Comparison of ENCODE assay signal across 23 mouse cellular contexts in genomic region chr6:49893113-49893512, GRCm38 (mm10).
DNase-seq lines count a peak whose midpoint lies in the region; ATAC-seq lines count a peak whose summit lies in the region.
"Had no signal": no experiment of that assay in that cellular context is flagged by ENCODE, and none has a peak within 500 bp of the region (broad histone marks: within the 10 kb centered on the region; RNA-seq: fewer than 3 reads in every experiment).

No protein-coding gene starts in this region.

- H3K27me3 ChIP-seq in heart, embryonic 11.5 days (ENCODE audit: control insufficient read depth, insufficient read depth, low read length): no peaks in the 10 kb centered on the region
- H3K27me3 ChIP-seq in heart, embryonic 16.5 days (ENCODE audit: control insufficient read depth, insufficient read depth, low read length): no peaks in the 10 kb centered on the region
- H3K27me3 ChIP-seq: forebrain, embryonic 13.5 days; Patski had no signal

- DNase-seq in heart, adult 11 months: peak; percentile 61
- no peak for DNase-seq in heart, postnatal 25 days (ENCODE audit: low spot score)
- peak; percentile 4 for DNase-seq in 3T3-L1 (ENCODE audit: low read depth, low spot score)
- peak; percentile 25 for DNase-seq in Muller cell, postnatal 12 days (ENCODE audit: inconsistent ontology term)
- DNase-seq in layer of hippocampus, adult 18-20 months (ENCODE audit: low spot score in 2 of 2): no peak
- DNase-seq: adrenal gland, postnatal 10 days; adrenal gland, postnatal 36 days; cerebellum, adult 18-20 months; cerebellum, adult 9-10 months; cerebellum, postnatal 14 days; gastrocnemius, postnatal 10 days; gastrocnemius, postnatal 36 days; kidney, adult 18-20 months had no signal

- no peak overlapping the region for H3K4me2 ChIP-seq in heart, embryonic 11.5 days
- H3K4me2 ChIP-seq in heart, embryonic 16.5 days (ENCODE audit: low read depth, low read length): no peak overlapping the region
- H3K4me2 ChIP-seq: forebrain, embryonic 13.5 days; hindbrain, embryonic 14.5 days had no signal

- no peak overlapping the region for H3K27ac ChIP-seq in heart, embryonic 11.5 days (ENCODE audit: low read depth, low read length)
- H3K27ac ChIP-seq in heart, embryonic 16.5 days (ENCODE audit: low read length): no peak overlapping the region
- H3K27ac ChIP-seq: forebrain, embryonic 10.5 days; forebrain, embryonic 13.5 days; hindbrain, embryonic 14.5 days; hindbrain, postnatal 0 days had no signal

- H3K36me3 ChIP-seq in heart, embryonic 11.5 days (ENCODE audit: control insufficient read depth, insufficient read depth, low read length): no peaks in the 10 kb centered on the region
- H3K36me3 ChIP-seq in heart, embryonic 16.5 days (ENCODE audit: control insufficient read depth, insufficient read depth): no peaks in the 10 kb centered on the region
- H3K36me3 ChIP-seq: forebrain, embryonic 10.5 days had no signal

- ATAC-seq in heart, embryonic 11.5 days (replicated peaks; ENCODE audit: insufficient number of reproducible peaks, low FRiP score, low TSS enrichment): no peak
- ATAC-seq in heart, embryonic 16.5 days (replicated peaks; ENCODE audit: extremely low read depth, insufficient read depth, low FRiP score): peak; percentile 49
- ATAC-seq: forebrain, embryonic 13.5 days; forebrain, embryonic 16.5 days; hindbrain, postnatal 0 days; inflammation-experienced regulatory T-cells, adult 6 months; intestine, embryonic 16.5 days; Patski had no signal

- H3K9me3 ChIP-seq in heart, embryonic 11.5 days (replicated peaks; ENCODE audit: control insufficient read depth, low read length): peaks cover 5% of the 10 kb centered on the region; the same call in 1 of the 2 replicates
- H3K9me3 ChIP-seq in heart, embryonic 16.5 days (replicated peaks; ENCODE audit: control insufficient read depth, low read length): peaks cover 10% of the 10 kb centered on the region

- no peak overlapping the region for H3K4me3 ChIP-seq in heart, embryonic 11.5 days (ENCODE audit: low read depth, low read length)
- H3K4me3 ChIP-seq in heart, embryonic 16.5 days (ENCODE audit: low read length): no peak overlapping the region
- H3K4me3 ChIP-seq: forebrain, embryonic 10.5 days; forebrain, embryonic 13.5 days had no signal

- 67% methylated on average over 7 of the region's 7 CpGs for WGBS in heart, embryonic 11.5 days (ENCODE audit: insufficient replicate concordance)
- 62% methylated on average over 7 of the region's 7 CpGs for WGBS in heart, embryonic 16.5 days

- no peak overlapping the region for H3K9ac ChIP-seq in heart, embryonic 11.5 days (ENCODE audit: low read depth, low read length)
- H3K9ac ChIP-seq in heart, embryonic 16.5 days (ENCODE audit: low read length): no peak overlapping the region
- H3K9ac ChIP-seq: forebrain, embryonic 13.5 days; hindbrain, embryonic 14.5 days had no signal

- intact Hi-C loops in heart, postnatal 25 days (cut with DNase I): no loop called here

- H3K4me1 ChIP-seq in heart, embryonic 11.5 days (ENCODE audit: control insufficient read depth, insufficient read depth, low read length): no peaks in the 10 kb centered on the region
- H3K4me1 ChIP-seq in heart, embryonic 16.5 days (ENCODE audit: control insufficient read depth, insufficient read depth, low read length): no peaks in the 10 kb centered on the region
- H3K4me1 ChIP-seq: forebrain, embryonic 10.5 days; forebrain, embryonic 13.5 days had no signal

Comparison
In these comparisons a context has a peak if more than half of its experiments do, and no peak if none do; other contexts are left out.
1. DNase-seq: peak in heart, adult 11 months (single experiment), 3T3-L1 (single experiment) and Muller cell, postnatal 12 days (single experiment); none in heart, postnatal 25 days (single experiment) and layer of hippocampus, adult 18-20 months (0 of 2).